Mouse (Mus musculus): ENCODE results near the gene Ggnbp2. TPM values are rescaled to one million over a fixed set of nuclear protein-coding genes. Genes with fewer than 3 reads are reported as not detected.
"Not testable (repeated sequence)": the region's sequence is repeated elsewhere in the genome, so short reads cannot be mapped to it uniquely, and the experiment has no call there.

Gene Ggnbp2
- polyA plus RNA-seq, 1 experiment from 2014 or later, result 74.4 TPM

- no peak for ATAC-seq (ENCODE audit: low FRiP score)
- Histone ChIP-seq H3K9me3 (no peaks in the 10 kb centered on the region), H3K4me2 (no peak overlapping the region), H3K4me1 (replicated peaks) (no peaks in the 10 kb centered on the region), H3K9ac (no peak overlapping the region), H3K36me3 (peaks cover 82% of the 10 kb centered on the region), H3K27ac (no peak overlapping the region), H3K4me3 (no peak overlapping the region), H3K27me3 (no peaks in the 10 kb centered on the region)
- WGBS, result 93% methylated on average over 7 of the region's 7 CpGs
Measured at GRCm38 (mm10) chr11:84891705-84892104, 21.1 kb upstream of the Ggnbp2 start.

DNA sequence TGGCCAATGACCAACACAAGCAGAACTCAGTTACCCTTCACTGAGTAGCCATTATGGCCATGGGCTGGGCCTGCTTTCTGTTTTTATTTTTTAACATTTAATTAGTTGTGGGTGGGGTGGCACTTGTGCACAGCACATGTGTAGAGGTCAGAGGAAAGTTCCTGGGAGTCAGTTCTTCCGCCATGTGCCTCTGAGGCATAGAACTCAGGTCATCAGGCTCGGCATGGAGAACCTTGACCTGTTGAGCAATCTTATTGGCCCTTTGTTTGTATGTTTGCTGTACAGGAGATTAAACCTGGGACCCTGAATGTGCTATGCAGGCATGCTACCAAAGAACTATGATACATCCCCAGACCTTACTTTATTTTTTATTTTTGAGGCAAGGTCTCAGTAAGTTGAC, 18.9 kb upstream of the Ggnbp2 start:
- Histone ChIP-seq H3K4me1 (replicated peaks) (no peaks in the 10 kb centered on the region), H3K4me3 (no peak overlapping the region), H3K27me3 (no peaks in the 10 kb centered on the region), H3K9ac (no peak overlapping the region), H3K4me2 (no peak overlapping the region), H3K27ac (no peak overlapping the region), H3K9me3 (no peaks in the 10 kb centered on the region), H3K36me3 (peaks cover 79% of the 10 kb centered on the region)
- WGBS, result 98% methylated on average over 2 of the region's 2 CpGs
- no peak for ATAC-seq (ENCODE audit: low FRiP score)

DNA sequence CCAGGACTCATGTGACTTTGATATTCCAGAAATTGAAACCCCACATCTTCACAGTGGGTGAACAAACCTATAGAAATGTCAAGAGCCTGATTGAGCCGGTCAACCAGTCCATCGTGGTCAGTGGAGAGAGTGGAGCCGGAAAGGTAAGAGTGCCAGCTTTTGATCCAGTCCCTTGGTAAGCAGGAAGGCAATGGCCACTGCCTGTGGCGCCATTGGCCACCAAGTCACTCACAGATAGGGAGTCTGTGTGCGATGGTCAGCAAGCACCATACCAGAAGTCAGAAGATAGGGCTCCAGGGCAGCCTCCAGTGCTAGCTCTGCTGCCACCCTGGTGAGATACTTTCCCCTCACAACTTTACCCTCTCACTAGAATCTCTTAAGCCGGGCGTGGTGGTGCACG, 17.4 kb upstream of the Ggnbp2 start:
- no peak for ATAC-seq (ENCODE audit: low FRiP score)
- Histone ChIP-seq H3K27ac (no peak overlapping the region), H3K4me1 (replicated peaks) (no peaks in the 10 kb centered on the region), H3K4me3 (no peak overlapping the region), H3K9me3 (no peaks in the 10 kb centered on the region), H3K27me3 (no peaks in the 10 kb centered on the region), H3K4me2 (no peak overlapping the region), H3K36me3 (peaks cover 82% of the 10 kb centered on the region), H3K9ac (no peak overlapping the region)
- 96% methylated on average over 8 of the region's 8 CpGs for WGBS

GRCm38 (mm10) chr11:84886767-84887511, 16.3 kb upstream of the Ggnbp2 start:
- Histone ChIP-seq H3K9me3 (no peaks in the 10 kb centered on the region), H3K36me3 (peaks cover 75% of the 10 kb centered on the region), H3K4me2 (no peak overlapping the region), H3K4me1 (replicated peaks) (no peaks in the 10 kb centered on the region), H3K9ac (no peak overlapping the region), H3K27me3 (no peaks in the 10 kb centered on the region), H3K4me3 (no peak overlapping the region), H3K27ac (no peak overlapping the region)
- WGBS, result 88% methylated on average over 11 of the region's 11 CpGs
- no peak for ATAC-seq (ENCODE audit: low FRiP score)

DNA sequence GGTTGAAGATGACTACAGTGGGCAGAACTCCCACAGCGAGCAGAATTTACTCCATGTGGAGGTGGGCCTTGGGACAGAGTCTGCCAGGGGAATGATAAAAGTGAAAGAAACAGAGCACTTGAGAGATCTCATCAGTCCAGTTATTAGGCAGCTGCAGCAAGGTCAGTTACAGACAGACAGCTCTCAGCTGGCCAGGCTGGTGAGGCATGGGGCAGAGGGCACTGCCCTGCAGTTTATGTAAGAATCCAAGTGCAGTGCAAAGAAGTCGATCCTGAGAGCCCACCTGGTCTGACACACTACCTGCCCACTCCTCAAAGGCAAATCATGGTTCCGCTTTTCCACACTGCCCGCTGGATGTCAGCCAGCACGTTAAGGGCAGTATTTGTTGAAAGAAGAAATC, 15.6 kb upstream of the Ggnbp2 start:
- 95% methylated on average over 5 of the region's 5 CpGs for WGBS
- ATAC-seq (ENCODE audit: low FRiP score), result no peak
- no peak overlapping the region for H3K4me2 ChIP-seq
- no peaks in the 10 kb centered on the region for H3K27me3 ChIP-seq
- no peak overlapping the region for H3K4me3 ChIP-seq
- no peak overlapping the region for H3K27ac ChIP-seq
- H3K9me3 ChIP-seq, result no peaks in the 10 kb centered on the region
- peaks cover 3% of the 10 kb centered on the region for H3K4me1 ChIP-seq (replicated peaks)
- H3K36me3 ChIP-seq, result peaks cover 68% of the 10 kb centered on the region
- H3K9ac ChIP-seq, result no peak overlapping the region

DNA sequence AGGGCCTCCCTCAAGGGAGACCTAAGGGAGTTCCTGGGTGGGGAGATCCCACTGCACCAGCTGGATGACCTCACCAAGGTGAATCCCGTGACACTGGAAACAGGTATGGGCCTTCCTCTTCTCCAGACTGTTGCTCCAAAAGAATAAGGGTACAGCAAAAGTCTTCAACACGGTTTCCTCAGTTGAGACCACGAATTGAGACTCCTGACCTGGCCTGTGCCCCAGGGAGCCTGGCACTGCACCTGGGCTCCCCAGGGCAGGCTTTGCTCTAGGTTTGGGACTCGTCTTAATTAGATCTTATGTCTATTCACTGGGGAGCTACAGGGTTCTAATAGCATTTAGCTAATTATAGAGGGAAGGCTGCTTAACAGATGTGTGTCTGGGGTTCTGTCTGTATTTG, 14.6 kb upstream of the Ggnbp2 start:
- Histone ChIP-seq H3K9ac (no peak overlapping the region), H3K4me3 (no peak overlapping the region), H3K27ac (no peak overlapping the region), H3K4me2 (no peak overlapping the region), H3K27me3 (no peaks in the 10 kb centered on the region), H3K4me1 (replicated peaks) (peaks cover 11% of the 10 kb centered on the region), H3K36me3 (peaks cover 65% of the 10 kb centered on the region), H3K9me3 (no peaks in the 10 kb centered on the region)
- no peak for ATAC-seq (ENCODE audit: low FRiP score)
- WGBS, result 81% methylated on average over 4 of the region's 4 CpGs

DNA sequence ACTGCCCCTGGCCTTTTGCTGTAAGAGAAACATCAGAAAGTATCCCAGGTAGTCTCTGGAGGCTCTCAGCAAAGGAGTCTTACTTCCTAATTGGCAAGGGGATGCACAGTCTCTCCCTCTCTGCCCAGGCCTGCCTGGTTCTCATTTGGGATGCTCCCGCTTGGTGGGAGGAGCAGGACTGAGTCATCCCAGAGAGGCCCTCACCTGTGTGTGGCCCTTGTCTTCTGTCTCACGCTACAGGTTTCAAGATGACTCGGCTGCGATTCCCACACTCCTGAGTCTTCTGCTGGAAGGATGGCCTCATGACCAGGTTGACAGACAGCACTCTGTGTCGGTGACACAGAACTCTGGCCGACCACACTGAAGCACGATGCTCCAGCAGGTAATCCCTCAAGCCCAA, 11.7 kb upstream of the Ggnbp2 start:
- Histone ChIP-seq H3K9ac (no peak overlapping the region), H3K36me3 (peaks cover 43% of the 10 kb centered on the region), H3K4me1 (replicated peaks) (peaks cover 19% of the 10 kb centered on the region), H3K27ac (no peak overlapping the region), H3K27me3 (no peaks in the 10 kb centered on the region), H3K4me3 (no peak overlapping the region), H3K4me2 (no peak overlapping the region), H3K9me3 (no peaks in the 10 kb centered on the region)
- no peak for ATAC-seq (ENCODE audit: low FRiP score)
- WGBS, result 99% methylated on average over 7 of the region's 7 CpGs

- no peak for ATAC-seq (ENCODE audit: low FRiP score)
- peaks cover 30% of the 10 kb centered on the region for H3K36me3 ChIP-seq
- H3K27ac ChIP-seq, result peak overlapping the region; percentile 89
- no peaks in the 10 kb centered on the region for H3K9me3 ChIP-seq
- peak overlapping the region; percentile 80 for H3K9ac ChIP-seq
- H3K4me2 ChIP-seq, result peak overlapping the region; percentile 75
- H3K4me1 ChIP-seq (replicated peaks), result peaks cover 19% of the 10 kb centered on the region
- 63% methylated on average over 9 of the region's 9 CpGs for WGBS
- H3K27me3 ChIP-seq, result no peaks in the 10 kb centered on the region
- peak overlapping the region; percentile 90 for H3K4me3 ChIP-seq
Measured at GRCm38 (mm10) chr11:84880971-84881370, 10.4 kb upstream of the Ggnbp2 start.

- peaks cover 19% of the 10 kb centered on the region for H3K4me1 ChIP-seq (replicated peaks)
- H3K4me3 ChIP-seq, result peak overlapping the region; percentile 90
- H3K9ac ChIP-seq, result peak overlapping the region; percentile 80
- peak; percentile 37 for ATAC-seq (ENCODE audit: low FRiP score)
- H3K27me3 ChIP-seq, result no peaks in the 10 kb centered on the region
- H3K27ac ChIP-seq, result peak overlapping the region; percentile 89
- H3K4me2 ChIP-seq, result peak overlapping the region; percentile 75
- H3K36me3 ChIP-seq, result peaks cover 27% of the 10 kb centered on the region
- WGBS, result under 1% methylated on average over 23 of the region's 24 CpGs
- H3K9me3 ChIP-seq, result no peaks in the 10 kb centered on the region
Measured at GRCm38 (mm10) chr11:84880465-84880961, 9.9 kb upstream of the Ggnbp2 start.

DNA sequence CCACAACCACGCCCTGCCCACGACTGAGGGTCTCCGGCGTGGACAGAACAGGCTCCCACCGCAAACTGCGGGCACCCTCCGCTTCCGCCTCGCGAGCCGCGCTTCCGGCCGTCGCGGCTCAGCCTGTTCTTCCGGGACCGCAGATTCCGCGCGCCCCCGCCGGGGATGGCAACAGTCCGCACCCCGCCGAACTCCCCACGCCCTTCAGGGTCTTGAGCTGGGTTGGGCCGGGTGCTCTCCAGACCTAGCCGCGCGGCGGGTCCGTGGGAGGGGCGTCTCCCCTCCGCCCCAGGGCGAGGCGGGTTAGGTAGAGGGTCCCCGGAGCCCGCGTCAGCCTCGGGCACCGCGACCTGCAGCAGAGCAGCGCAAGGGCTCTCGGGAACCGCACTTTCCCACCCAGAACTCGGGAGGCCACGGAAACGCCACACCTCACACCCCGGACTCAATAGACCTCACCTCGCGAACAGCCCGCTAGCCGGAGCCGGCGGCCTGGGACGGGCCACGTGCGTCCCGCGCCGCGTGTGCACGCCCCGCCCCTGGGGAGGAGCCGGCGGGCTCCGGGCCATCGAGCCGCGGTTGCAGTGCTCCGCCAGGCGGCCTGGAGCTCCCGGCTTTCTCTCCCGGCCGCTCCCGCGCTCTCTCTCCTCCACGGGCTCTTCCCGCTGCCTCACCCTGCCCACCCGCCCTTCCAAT, 9.3 kb upstream of the Ggnbp2 start, which contains the start of the genes Myo19 and Pigw:
TSS of gene Myo19 (plus strand) at position 377 of the 693 bp plus-strand sequence.
TSS of gene Pigw (minus strand) at position 514 of the 693 bp plus-strand sequence.
- Histone ChIP-seq H3K27me3 (no peaks in the 10 kb centered on the region), H3K36me3 (peaks cover 21% of the 10 kb centered on the region), H3K27ac (peak within 1 kb of the TSS; percentile 89), H3K4me1 (replicated peaks) (peaks cover 19% of the 10 kb centered on the region), H3K9me3 (no peaks in the 10 kb centered on the region), H3K9ac (peak within 1 kb of the TSS; percentile 80), H3K4me3 (peak within 1 kb of the TSS; percentile 90), H3K4me2 (peak within 1 kb of the TSS; percentile 75)
- peak; percentile 96 for ATAC-seq (ENCODE audit: low FRiP score)
- WGBS, result under 1% methylated on average over 75 of the region's 81 CpGs

DNA sequence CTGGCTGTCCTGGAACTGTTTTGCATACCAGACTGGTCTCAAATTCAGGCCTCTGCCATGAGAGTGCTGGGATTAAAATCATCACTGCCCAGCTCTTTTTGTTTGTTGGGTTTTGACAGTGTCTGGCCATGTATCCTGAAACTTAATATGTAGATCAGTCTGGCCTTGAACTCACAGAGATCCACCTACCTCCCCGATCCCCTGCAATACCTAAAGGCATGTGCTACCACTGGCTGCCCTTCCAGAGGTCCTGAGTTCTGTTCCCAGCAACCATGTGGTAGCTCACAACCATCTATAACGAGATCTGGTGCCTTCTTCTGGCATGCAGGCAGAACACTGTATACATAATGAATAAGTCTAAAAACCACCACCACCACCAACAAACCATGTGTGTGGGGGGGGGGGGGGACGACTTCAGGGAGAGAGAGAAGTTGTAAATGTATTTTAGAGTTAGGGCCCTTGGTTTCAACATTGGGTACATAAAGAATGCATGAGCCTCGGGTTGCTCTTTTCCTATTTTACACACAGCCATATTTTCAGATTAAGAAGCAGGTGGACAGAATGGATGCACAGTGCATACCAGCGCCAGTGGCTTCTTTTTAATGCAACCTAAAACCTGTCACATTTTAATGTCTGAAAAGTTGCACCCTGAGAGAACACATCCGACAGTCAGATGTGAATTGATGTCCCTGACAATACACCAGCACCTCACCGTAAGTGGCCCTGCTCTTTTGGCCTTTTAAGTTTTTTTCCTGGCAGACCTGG, 8.6 kb upstream of the Ggnbp2 start:
- H3K27me3 ChIP-seq, result no peaks in the 10 kb centered on the region
- H3K9me3 ChIP-seq, result no peaks in the 10 kb centered on the region
- peaks cover 14% of the 10 kb centered on the region for H3K36me3 ChIP-seq
- no peak for ATAC-seq (ENCODE audit: low FRiP score)
- H3K4me3 ChIP-seq, result peak overlapping the region; percentile 90
- H3K27ac ChIP-seq, result peak overlapping the region; percentile 89
- 24% methylated on average over 7 of the region's 7 CpGs for WGBS
- H3K4me1 ChIP-seq (replicated peaks), result peaks cover 19% of the 10 kb centered on the region
- peak overlapping the region; percentile 80 for H3K9ac ChIP-seq
- H3K4me2 ChIP-seq, result peak overlapping the region; percentile 75

- not testable (repeated sequence) for H3K27me3 ChIP-seq; H3K4me3 ChIP-seq; H3K4me2 ChIP-seq; ATAC-seq (ENCODE audit: low FRiP score); H3K36me3 ChIP-seq; H3K9ac ChIP-seq; H3K27ac ChIP-seq; H3K9me3 ChIP-seq
- peaks cover 18% of the 10 kb centered on the region for H3K4me1 ChIP-seq (replicated peaks)
- 83% methylated on average over 1 of the region's 1 CpGs for WGBS
Measured at GRCm38 (mm10) chr11:84876020-84876419, 5.4 kb upstream of the Ggnbp2 start.

Measured in hindbrain, embryonic 13.5 days (tissue).